Mouse (Mus musculus) heart, adult 11 months (tissue): ENCODE results near the gene Galnt10.
A peak's percentile ranks its signal among the peaks of the same experiment; 100 is the strongest.
"Not testable (repeated sequence)": the region's sequence is repeated elsewhere in the genome, so short reads cannot be mapped to it uniquely, and the experiment has no call there.

Source experiments
- DNase-seq: peaks from one replicate; pipeline ENCODE4 v3.0.0; 2022

Galnt10 gene

DNA sequence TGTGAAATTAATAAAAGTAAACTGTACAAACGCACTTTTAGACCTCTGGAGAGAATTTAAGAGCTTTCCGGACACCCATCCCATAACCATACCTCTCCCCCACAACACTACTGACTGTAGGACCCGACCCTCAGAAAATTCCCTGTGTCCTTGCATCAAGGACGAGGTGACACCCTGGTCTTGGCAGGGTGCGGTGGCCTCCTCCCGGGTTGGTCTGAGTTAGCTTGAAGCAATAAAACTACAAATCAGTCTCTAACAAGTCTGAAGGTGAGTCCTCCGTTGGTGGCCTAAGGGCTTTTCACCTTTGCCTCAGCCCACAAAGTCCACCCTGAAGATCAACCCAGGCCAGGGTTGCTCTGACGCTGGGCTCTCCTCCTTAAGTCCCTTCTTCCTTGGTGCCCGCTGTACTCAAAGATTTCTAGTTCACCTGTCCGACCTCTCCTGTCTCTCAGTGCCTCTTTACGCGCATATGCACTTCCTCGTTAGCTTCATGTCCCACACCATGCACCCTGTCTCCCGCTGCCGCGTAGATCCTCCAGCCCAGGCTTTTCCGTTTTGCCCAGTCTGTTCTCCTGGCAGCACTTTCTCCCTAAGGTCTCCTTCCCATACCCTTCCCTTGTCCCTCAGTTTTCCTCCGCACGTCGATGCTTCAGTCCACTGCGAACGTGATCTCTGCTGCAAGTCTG lies 155.2 kb downstream of the Galnt10 start:
- peak; percentile 93 for DNase-seq

DNA sequence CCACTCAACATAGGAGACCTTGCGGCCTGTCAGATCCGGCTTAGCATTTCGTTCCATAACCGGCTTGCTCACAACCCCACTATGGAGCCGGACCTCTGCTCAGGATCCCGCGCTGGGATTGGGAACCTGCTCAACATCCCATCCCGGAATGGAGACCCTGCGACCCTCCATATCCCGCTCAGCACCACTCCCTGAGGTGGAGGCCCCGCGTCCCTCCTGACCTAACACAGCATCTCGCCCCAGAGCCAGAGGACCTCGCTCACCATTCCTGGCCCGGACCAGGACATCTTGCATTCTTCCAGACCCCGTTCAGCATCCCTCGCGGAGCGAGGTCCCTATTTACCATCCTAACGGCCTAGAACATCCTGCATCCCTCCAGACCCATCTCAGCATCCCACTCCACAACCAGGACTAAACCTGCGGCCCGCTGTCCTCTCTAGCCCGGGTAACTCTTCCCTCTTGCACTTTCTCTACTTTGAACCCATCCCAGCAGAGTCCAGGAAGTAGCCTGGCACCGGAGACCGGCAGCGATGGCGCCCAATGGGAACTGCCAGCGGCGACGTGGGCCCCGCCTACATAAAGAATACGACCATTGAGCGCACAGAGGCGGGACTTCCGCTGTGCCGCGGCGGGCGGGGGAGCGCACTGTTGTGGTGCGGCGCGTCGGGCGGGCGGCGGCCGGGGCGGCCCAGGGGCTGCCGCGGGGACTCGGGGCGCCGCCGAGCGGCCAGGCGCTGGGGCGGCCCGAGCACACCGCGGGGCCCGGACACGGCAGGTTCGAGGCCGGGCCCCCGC lies 155.9 kb downstream of the Galnt10 start, which contains the start of gene Sap30l:
Sap30l (plus strand) TSS at position 667 of the 795 bp plus-strand sequence.
- DNase-seq: peak; percentile 100

DNA sequence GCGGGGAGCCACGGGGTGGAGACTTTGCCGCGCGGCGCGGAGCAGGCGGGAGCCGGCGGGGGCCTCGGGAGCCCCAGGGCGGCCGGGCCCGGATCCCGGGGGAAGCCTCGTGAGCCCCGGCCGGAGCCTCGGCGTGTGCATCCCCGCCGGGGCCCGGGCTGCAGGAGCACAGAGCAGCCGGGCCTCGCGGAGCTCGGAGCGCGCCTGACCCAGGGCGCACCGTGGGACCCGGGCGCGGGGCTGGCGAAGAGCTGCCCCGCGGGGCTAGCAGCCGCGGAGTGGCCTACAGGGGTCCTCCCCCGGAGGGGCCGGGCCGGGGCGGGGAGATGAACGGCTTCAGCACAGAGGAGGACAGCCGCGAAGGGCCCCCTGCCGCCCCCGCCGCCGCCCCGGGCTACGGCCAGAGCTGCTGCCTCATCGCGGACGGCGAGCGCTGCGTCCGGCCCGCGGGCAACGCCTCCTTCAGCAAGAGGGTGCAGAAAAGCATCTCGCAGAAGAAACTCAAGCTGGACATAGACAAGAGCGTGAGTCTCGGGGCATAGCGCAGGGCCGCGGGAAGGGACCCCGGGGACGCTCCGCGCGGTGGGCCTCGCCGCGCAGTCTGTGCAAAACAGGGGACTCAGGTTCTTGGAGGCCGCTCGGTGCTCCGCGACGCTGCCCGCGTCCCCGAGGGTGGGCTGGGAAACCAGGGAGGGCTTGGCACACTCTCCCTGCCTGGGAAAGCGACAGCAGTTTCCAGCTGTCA lies 156.7 kb downstream of the Galnt10 start:
- peak; percentile 98 for DNase-seq

DNA sequence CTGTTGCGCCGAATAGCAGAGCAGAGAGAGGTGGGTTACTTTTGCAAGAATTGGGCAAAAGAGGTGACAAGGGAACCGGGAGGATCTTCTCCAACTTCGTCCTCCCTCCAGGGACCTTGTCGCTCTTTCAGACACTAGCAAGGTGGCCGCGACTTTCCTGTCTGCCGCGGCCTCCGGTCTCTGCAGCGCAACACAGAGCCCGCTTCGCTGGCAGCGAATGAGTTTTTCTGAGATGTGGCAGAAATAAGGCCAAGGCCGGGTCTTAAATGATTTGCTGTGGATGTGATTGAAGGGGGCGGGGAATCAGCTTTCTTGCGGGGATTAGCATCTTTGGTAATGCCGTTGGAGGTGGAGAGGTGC lies 157.2 kb downstream of the Galnt10 start:
- peak; percentile 94 for DNase-seq

DNA sequence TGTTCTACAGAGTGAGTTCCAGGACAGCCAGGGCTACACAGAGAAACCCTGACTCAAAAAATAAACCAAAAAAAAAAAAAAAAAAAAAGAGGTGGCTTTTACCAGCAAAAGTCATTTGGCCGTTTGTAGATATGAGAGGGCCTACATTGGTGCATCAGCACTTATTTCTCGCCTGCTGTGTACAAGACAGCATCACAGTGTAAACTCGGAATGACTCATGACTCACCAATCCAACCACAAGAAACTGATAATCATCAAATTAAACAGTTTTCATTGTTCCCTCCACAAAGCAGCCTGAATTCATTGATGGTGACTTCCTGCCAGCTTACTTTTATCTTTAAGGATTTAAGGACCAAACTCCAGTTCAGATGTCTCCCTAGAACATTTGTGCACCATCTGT lies 159.8 kb downstream of the Galnt10 start:
- no peak for DNase-seq

DNA sequence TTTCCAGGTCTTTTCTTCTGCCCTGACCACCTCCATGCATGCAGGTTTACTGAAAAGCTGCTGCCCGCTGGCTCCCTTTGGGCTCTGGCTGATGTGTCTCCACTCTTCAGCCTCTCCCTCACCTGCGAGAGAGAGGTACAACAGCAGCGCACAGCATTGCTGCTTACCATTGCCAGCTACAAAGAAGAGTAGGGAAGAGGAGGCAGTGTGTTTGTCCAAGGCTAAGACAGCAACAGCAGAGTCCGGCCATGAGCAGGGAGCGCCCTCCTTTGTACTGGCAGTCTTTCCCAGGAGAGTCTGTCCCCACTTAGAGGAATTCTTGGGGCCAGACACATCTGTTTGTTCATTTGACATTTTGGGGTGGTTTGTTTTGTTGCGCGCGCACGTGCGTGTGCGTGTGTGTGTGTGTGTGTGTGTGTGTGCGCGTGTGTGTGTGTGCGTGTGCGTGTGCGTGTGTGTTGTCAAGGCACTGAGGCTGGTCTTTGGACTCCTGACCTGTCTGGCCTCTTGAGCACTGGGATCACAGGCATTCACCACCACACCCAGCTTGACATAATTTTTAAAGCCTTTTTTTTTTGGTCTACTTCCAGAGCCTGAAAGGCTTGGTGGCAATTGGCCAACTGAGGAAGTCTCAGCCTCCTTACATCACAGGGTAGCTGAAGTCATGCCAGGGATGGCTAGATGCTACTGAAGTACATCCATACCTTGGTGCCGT lies 163.9 kb downstream of the Galnt10 start:
- DNase-seq: peak; percentile 84

DNA sequence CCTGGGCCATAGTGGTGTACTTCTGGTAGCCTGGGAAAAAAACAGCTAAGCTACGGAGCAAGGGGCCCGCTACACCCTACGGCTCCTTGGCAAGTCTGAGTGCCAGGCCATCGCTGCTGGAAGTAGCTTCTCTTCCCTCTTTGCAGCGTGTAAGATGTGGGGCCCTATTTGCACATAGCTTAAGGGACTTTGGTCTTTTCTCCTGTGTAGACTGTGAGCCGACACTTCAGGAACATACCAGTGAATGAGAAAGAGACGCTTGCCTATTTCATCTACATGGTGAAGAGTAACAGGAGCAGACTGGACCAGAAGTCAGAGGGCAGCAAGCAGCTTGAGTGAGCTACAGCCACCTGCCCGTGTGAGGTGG lies 164.5 kb downstream of the Galnt10 start:
- peak; percentile 89 for DNase-seq

DNA sequence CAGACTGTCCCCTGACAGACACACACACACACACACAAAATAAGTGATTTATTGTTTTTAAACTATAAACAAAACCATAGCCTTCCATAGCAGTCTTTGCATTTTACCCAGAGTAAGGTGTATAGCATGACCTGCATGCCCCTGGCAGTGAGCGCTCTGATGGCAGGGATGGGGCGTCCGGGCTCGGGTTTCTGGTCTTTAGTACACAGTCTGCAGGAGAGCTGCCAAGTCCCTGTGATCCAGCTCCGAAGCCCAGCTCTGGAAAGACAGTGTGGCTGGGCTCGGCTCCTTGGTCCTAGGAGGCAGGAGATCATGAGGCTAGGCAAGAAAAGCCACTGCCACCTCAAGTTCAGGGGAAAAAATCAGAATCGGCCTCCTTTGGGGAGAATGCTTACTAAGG lies 165.8 kb downstream of the Galnt10 start:
- peak; percentile 88 for DNase-seq

DNA sequence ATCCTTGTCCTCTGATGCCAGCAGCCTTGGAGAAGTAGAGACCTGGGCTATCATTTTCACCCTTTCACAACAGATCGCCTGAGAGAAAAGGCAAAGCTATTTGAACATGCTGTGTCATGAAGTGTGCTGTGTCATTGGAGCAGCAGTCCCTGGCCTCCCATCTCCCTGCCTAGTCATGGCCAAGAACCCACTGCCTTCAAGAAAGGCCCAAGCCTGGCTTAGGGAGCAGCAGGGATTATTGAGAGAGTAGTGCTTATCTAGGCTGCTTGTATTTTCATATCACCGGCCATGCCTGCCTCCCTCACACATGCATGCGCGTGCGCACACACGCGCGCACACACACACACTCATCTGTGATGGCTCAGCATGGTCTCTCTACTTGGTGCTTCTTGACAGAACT lies 167.0 kb downstream of the Galnt10 start:
- DNase-seq: no peak

DNA sequence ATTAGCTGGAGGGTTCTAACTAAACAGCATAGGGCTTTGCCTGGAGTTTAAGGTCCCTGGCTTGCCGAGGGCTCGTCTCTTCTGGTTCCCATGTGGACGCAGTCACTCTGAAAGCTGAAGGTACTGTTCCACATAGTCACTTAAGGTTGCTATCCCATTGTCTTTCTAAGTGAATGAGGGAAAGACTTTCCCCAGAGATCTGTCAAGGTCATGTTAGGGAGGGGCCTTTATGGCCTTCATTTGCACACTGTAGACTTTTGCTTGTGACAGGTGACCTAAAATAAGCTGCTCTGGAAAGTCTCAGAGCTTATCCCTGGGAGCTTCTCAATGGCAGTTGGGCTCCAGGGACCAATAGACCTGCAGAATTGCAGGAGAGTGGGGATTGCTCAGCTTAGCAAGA lies 168.4 kb downstream of the Galnt10 start:
- DNase-seq: no peak

DNA sequence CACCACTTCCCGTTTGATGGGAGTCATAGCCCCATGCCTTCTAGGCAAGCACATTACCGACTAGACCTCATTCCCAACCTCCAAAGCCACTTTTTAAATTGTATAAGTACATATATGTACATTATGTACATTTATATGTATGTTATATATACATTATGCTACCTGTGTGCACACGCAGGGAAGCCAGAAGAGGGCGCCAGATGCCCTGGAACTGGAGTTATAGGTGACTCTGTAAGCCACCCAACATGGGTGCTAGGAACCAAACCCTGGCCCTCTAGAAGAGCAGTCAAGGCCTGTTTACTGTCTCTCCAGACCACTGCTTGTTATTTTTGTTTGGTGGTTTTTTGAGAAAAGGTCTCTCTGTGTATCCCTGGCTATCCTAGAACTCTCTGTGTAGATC lies 172.9 kb downstream of the Galnt10 start:
- DNase-seq: no peak

DNA sequence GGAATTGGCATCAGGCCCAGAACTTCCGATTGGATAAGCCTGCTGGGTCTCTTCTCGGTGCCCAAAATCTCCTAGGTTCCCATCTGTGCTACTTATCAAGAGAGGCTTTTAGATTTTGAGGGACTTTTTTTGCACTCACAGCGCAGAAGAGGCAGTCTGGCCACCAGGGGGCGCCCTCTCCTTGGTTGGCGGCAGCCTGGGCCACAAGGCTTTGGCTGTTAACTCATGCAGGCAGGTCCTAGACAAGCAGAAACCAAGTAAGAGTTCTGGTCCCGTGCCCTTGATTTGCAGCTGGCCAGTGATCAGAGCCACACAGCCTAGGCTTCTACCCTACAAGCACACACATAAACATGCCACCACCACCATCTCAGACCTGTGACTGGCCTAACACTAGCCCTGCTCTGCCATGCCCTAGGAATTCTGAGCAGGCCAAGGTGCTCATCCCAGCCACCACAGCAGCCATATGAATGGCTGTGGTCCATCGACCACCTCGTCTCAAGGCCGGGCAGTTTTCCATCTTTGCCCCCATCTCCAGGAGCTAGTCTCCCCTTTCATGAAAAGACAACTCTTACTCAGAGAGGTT lies 174.8 kb downstream of the Galnt10 start:
- peak; percentile 95 for DNase-seq

DNA sequence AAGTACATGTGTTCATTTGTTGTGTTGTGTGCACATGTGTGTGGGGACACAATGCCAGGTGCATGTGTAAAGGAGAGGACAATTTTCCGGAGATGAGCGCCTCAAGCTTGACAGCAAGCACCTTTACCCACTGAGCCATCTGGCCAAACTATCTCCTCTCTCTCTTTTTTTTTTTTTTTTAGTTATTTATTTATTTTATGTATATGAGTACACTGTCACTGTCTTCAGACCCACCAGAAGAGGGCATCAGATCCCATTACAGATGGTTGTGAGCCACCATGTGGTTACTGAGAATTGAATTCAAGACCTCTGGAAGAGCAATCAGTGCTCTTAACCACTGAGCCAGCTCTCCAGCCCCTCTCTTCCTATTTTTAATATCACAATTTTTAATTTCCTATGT lies 177.9 kb downstream of the Galnt10 start:
- not testable (repeated sequence) for DNase-seq

DNA sequence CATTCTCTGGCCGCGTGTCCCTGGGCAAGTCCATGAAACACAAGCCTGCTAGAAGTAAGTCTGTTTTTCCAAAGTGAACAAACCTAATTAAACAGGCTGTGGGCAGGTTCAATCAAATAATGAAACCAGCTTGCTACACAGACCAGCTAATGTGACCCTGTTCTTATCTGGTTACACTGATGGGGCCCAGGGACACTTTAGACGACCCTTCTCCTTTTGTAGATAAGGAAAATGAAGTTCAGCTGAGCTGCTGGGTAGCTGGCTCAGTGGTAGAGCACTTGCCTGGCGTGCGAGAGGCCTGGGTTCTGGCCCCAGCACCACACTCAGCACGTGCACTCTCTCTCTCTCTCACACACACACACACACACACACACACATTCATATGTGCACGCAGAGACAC lies 178.5 kb downstream of the Galnt10 start:
- no peak for DNase-seq

DNA sequence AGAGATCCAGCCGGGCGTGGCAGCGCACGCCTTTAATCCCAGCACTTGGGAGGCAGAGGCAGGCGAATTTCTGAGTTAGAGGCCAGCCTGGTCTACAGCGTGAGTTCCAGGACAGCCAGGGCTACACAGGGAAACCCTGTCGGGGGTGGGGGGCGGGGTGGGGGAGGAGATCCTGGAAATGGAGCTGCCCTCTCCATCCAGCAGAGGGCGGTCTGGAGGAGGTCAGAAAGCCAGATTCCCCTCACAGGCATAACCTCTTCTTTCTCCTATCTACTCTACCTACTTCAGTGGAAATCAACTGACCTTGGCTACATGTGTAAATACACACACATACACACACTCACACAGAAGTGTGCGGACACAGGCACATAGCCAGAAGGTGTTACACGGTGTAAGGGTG lies 180.0 kb downstream of the Galnt10 start:
- not testable (repeated sequence) for DNase-seq

DNA sequence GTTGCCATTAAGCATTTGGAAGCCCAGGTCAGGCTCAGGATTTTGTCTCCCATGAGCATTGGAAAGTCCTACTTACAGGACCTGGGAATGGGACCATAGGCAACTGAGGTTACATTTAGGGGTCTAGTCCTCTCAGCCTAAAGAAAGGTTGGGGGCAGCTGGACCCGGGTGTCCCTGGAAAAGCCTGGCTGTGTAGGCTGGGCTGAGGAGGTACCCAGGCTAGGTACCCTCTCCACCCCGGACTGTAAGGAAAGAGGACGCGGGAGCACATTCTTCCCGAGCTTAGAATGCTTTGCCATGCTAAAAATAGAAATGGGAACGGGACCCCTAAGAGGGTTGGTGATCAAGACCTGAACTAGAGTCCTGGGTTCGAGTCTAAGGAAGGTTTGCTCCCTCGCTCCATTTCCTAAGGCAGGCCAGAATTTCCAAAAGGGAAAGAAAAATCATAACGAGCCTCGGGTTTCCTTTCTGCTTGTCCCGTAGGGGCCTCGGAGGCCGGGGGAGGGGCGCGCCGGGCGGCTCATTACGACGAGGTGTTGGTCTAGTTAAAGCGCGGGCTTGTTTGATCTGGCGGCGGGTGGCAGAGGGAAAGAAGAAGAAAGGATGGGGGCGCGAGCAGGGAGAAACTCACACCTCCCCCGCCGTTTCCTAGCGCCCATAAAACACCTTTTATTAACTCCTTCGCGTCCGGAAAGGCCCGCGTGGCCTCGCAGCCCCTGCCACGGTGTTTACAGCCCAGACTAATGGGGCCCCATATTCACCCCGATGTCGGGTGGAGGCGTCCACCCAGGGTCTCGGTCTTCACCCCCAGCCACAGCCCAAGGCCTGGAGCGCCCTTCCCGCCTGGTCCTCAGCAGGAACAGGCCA lies 182.0 kb downstream of the Galnt10 start:
- DNase-seq: no peak

DNA sequence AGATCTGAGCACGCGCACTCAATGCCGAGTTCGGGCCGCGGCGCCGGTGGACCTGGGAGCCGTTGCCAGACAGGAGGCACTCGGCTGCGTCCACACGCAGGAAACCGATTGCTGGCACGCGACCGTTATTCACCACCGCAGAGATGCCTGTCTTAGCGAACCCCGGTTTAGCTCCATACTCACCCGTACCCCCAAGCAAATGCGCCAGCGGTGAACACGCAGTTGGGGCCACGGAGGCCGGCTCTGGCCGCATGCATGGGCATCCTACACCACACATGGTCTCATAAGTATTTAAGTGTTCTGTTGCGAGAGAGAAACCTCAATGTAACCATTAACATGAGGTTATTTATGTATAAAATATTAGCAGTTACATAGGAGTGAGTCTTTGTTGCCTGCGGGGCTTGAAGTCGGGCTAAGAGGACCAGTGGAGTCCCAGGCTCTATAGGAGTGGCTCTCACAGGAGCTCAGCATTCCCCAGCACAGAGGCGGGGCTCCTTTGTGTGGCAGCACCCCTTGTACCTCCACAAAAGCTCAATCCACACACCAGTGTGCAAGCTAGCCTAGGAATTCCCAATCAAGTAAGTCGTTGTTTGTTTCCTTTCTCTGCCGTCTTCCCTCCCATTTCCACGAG lies 182.8 kb downstream of the Galnt10 start:
- no peak for DNase-seq

DNA sequence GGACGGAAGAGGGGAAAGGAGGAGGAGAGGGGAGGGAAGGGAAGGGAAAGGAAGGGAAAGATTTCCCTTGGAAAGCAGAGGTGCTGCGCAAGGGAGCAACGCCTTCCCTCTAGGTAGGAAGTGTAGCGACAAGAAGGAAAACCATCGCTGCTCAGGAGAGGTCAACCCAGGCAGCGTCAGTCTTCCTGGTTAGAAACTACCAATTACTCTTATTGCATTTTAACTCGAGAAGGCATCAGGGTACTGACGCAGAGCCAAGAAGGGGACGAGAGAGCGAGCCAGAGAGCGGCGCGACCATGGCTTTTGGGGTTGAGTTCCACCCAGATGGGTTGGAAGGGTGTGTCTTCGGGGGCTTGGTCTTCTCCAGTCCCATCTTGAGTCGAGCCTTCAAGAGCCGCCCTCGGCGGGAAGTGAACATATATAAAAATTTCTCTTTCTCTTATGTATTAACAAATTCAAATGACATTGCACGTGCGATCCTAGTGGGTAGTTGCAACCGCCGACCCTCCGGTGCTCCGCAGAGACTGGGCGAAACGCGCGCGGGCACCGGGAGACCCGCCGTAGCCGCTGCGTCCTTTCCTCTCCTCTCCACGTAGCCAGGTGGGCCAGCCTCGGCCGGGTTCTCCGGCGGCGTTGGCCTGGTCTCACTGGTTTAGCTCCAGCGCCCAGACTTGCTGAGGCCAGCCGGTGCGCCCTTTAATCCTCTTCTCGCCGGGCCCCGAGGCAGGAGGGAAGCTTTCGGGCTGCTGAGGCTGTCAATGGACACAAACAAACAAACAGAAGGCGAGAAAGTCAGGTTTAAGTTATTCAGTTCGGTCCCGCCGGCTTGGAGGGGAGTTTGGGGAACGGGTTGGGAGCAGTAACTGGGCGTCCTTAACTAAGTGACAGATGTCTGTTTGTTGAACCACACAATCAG lies 184.0 kb downstream of the Galnt10 start:
- DNase-seq: no peak

DNA sequence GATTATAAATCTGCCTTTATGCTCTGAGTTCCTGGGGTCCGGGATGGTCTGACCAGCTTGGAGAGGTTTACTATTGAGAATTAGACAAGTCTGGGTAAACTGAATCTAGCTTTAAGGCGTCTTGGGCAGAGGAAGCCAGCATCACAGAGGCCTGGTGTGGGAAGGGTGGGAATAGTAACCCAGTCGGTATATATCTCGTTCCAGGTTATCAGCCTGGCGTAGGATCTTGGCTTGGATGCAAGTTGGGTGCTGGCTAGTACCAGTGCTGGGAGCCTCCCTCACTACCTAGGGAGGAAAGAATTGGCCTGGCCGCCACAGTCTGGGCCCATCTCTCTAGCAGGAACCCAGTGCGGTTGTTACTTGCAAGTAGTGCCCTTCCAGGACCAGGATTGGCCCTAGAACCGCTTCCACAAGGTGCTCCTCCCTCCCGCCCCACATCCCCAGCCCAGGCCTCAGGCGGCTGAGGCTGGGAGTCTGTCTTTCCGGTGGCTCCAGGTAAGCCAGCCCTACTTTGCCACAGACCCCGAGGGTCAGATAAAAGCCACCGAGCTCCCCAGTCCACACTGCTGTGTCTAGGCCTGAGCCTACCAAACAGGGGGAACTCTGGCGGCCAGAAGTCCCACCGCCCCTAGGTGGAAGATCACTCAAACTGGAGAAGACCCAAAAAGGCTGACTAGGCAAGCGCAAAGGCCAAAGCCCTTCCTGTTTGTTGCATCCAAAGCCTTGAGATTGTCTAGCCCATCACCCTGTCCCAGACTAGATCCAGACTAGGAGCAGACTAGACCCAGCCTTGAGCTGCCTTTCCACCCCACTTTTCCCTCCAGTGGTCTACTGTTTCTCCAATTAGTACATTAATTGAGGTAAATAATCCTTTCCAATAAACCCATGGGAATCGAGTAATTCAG lies 184.9 kb downstream of the Galnt10 start:
- no peak for DNase-seq
